Mouse (Mus musculus) hindbrain, embryonic 16.5 days (tissue): ENCODE results near the gene Tcea3. TPM values are rescaled to one million over a fixed set of nuclear protein-coding genes. Genes with fewer than 3 reads are reported as not detected.

Source experiments
- ATAC-seq: fragments of 200-750 bp; cut with Nextera tagmentation; 2 replicates; pipeline ENCODE4 v1.8.0; 2017; ENCODE audit warnings: moderate TSS enrichment, moderate library complexity
- H3K27ac ChIP-seq: fragments of 300-500 bp; sonication (generic); 2 replicates; pipeline ENCODE4 v1.5.1; 2014; ENCODE audit warnings: low read depth, mild to moderate bottlenecking, control low read depth, low read length, moderate library complexity
- H3K27me3 ChIP-seq: fragments of 300-500 bp; sonication (generic); replicated peaks from 2 replicates; pipeline ENCODE4 v1.6.1; 2014; ENCODE audit warnings: low read length; ENCODE audit not compliant: control insufficient read depth, insufficient read depth
- H3K36me3 ChIP-seq: fragments of 300-500 bp; sonication (generic); 2 replicates; pipeline ENCODE4 v1.6.1; 2014; ENCODE audit warnings: mild to moderate bottlenecking, low read length, moderate library complexity, mixed read lengths; ENCODE audit not compliant: control insufficient read depth, insufficient read depth
- H3K4me1 ChIP-seq: fragments of 300-500 bp; sonication (generic); 2 replicates; pipeline ENCODE4 v1.6.1; 2014; ENCODE audit warnings: low read depth, low read length; ENCODE audit not compliant: control insufficient read depth, insufficient read depth
- H3K4me2 ChIP-seq: fragments of 300-500 bp; sonication (generic); 2 replicates; pipeline ENCODE4 v1.6.1; 2014; ENCODE audit warnings: mild to moderate bottlenecking, low read length, control low read depth, moderate library complexity
- H3K4me3 ChIP-seq: fragments of 300-500 bp; sonication (generic); 2 replicates; pipeline ENCODE4 v1.5.1; 2014; ENCODE audit warnings: mild to moderate bottlenecking, low read length, control low read depth, moderate library complexity
- H3K9ac ChIP-seq: fragments of 300-500 bp; sonication (generic); 2 replicates; pipeline ENCODE4 v1.6.1; 2014; ENCODE audit warnings: low read depth, mild to moderate bottlenecking, control low read depth, low read length, moderate library complexity
- H3K9me3 ChIP-seq: fragments of 300-500 bp; sonication (generic); 2 replicates; pipeline ENCODE4 v1.6.1; 2014; ENCODE audit warnings: mild to moderate bottlenecking, low read length, moderate library complexity; ENCODE audit not compliant: control insufficient read depth
- WGBS: fragments of 180-500 bp; shearing (Covaris S2); extraction: QIAGEN DNeasy Blood & Tissue Kit; methylation state at CpG from one replicate; pipeline ENCODE4 v1.1.7; 2014; 5-methylcytosine and 5-hydroxymethylcytosine counted together
- polyA plus RNA-seq: library from polyadenylated mRNA; unstranded; fragments of >200 nt; fragmentation: Nextera tagmentation; extraction: Ambion mirVana; gene quantifications from 2 replicates; pipeline ENCODE4 v1.2.1, GENCODE M21; 2015

The Tcea3 gene
- polyA plus RNA-seq, 1 experiment from 2014 or later: 2.1 TPM

DNA sequence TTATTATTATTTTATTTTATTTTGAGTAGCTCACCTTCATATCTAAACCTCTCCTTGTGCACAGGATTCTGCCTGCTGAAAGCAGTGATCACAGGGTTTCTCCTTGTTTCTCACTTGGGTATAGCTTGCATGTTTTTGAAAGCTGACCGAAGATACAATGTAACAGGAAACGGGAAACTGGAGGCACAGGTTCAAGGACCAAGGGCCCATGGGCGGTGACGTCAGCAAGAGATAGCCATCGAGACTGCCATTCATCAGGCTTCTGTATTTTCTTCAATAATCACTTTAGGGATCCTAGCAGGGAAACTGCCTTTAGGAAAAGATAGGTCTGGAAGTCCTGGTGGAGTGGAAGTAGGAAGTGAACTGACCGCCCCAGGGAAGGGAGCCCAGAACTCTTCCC, 44.2 kb downstream of the Tcea3 start:
- Histone ChIP-seq H3K27ac (no peak overlapping the region), H3K9me3 (peaks cover 2% of the 10 kb centered on the region), H3K4me3 (no peak overlapping the region), H3K4me1 (peaks cover 17% of the 10 kb centered on the region), H3K9ac (no peak overlapping the region), H3K4me2 (no peak overlapping the region), H3K36me3 (peaks cover 53% of the 10 kb centered on the region), H3K27me3 (no peaks in the 10 kb centered on the region; the same call in 1 of the 2 replicates)
- no peak for ATAC-seq
- 85% methylated on average over 6 of the region's 6 CpGs for WGBS

DNA sequence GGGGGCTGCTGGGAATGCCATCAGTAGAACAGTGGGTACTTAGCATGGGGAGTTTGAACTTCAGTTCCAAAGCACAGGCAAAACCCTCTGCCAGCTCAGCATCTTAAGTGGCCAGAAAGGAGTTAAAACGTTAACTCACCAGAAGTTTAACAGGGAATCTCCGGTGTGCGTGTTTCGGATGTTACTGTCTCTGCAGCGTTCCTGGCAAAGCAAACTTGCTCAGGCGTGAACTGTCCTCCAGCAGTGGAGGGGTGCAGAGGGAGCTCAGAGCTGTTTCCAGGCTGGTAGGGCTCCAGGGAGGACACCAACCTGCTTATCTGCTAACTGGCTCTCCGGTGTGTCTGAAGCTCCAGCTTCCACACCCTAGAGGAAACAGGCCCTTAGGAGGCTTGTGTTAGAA, 48.4 kb downstream of the Tcea3 start:
- H3K4me3 ChIP-seq: no peak overlapping the region
- H3K27me3 ChIP-seq: no peaks in the 10 kb centered on the region
- H3K27ac ChIP-seq: no peak overlapping the region
- H3K36me3 ChIP-seq: peaks cover 28% of the 10 kb centered on the region
- 63% methylated on average over 7 of the region's 7 CpGs for WGBS
- no peaks in the 10 kb centered on the region for H3K9me3 ChIP-seq
- ATAC-seq: no peak
- H3K4me2 ChIP-seq: no peak overlapping the region
- H3K4me1 ChIP-seq: peaks cover under 1% of the 10 kb centered on the region
- H3K9ac ChIP-seq: no peak overlapping the region

DNA sequence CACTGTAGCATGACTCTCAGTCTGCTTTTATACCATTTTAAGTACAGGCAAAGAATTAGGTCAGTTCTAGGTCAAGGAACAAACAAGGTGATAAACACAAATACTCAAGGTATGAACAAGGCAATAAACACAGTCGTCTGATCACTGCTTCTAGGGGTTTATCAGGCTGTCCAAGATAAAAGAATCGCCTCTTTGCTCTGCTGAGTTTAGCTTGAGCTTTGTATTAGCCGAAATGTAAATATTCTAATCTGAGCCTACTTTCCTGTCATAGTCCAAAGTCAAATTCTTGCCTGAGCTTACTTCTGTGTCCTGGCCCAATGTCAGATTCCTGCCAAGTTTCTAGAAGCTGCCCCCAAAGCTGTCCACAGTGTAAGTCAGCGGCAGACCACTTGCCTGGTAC, 54.9 kb downstream of the Tcea3 start:
- H3K27me3 ChIP-seq: no peaks in the 10 kb centered on the region
- 84% methylated on average over 4 of the region's 4 CpGs for WGBS
- no peak for ATAC-seq
- no peak overlapping the region for H3K27ac ChIP-seq
- no peak overlapping the region for H3K4me3 ChIP-seq
- H3K4me2 ChIP-seq: no peak overlapping the region
- no peaks in the 10 kb centered on the region for H3K4me1 ChIP-seq
- no peaks in the 10 kb centered on the region for H3K36me3 ChIP-seq
- H3K9me3 ChIP-seq: no peaks in the 10 kb centered on the region
- no peak overlapping the region for H3K9ac ChIP-seq

DNA sequence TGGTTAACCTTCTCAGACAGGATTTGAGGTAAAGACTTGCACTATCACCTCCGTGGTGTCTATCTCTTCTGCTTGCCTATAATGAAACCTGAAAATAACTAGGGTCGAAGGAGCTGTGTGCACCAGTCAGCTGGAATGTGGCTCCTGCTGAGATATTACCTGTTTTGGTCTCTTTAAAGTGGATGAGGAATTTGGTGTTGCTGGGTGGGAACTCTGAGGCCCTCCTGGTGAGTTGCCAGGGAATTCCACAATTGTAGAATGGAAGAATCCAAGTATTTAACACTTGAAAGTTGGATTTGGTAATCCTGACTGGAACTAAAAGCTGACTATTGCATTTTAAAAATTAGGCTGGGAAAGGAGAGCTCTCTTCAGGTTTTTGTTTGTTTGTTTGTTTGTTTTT, 56.7 kb downstream of the Tcea3 start:
- Histone ChIP-seq H3K4me3 (no peak overlapping the region), H3K36me3 (no peaks in the 10 kb centered on the region), H3K9ac (no peak overlapping the region), H3K4me1 (no peaks in the 10 kb centered on the region), H3K27me3 (no peaks in the 10 kb centered on the region), H3K4me2 (no peak overlapping the region), H3K9me3 (no peaks in the 10 kb centered on the region), H3K27ac (no peak overlapping the region)
- WGBS: 45% methylated on average over 2 of the region's 2 CpGs
- no peak for ATAC-seq

DNA sequence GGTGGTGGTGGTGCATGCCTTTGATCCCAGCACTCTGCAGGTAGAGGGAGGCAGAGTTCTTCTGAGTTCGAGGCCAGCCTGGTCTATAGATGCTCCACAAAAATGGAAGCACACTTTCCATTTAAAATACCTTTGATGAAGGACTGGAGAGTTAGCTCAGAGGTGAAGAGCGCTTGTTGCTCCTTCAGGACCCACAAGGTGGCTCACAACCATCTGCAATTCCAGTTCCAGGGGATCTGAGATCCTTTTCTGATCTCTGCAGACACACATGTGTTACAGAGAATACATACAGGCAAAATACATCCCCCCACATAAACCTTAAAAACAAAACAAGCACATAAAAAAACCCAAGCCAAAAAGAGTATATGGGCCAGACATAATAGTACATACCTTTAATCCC, 60.8 kb downstream of the Tcea3 start:
- no peak for ATAC-seq
- Histone ChIP-seq H3K9me3 (no peaks in the 10 kb centered on the region), H3K4me2 (no peak overlapping the region), H3K27me3 (no peaks in the 10 kb centered on the region), H3K36me3 (no peaks in the 10 kb centered on the region), H3K4me3 (no peak overlapping the region), H3K9ac (no peak overlapping the region), H3K27ac (no peak overlapping the region), H3K4me1 (peaks cover 14% of the 10 kb centered on the region)
- 71% methylated on average over 2 of the region's 2 CpGs for WGBS

DNA sequence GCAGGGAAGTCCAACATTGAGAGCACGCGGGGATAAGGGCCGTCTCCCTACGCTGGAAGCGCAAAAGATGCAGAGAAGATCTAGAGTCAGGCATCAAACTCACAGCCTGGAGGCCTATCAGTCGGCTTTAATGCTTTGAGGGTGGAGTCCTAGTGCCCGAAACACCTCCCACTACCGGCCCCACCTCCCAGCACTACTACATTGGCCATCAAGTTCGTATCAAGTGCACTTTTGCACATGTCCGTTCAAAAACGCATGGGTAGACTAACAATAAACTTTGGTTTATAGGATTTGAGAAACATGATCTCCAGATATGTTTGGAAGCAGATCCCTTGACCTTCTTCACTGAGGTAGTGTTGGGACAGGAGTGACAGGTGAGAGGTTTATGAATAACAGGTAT, 62.3 kb downstream of the Tcea3 start:
- no peak for ATAC-seq
- no peaks in the 10 kb centered on the region for H3K27me3 ChIP-seq
- H3K9ac ChIP-seq: peak overlapping the region; percentile 81
- peaks cover 24% of the 10 kb centered on the region for H3K4me1 ChIP-seq
- peak overlapping the region; percentile 100 for H3K4me3 ChIP-seq
- H3K36me3 ChIP-seq: no peaks in the 10 kb centered on the region
- 7% methylated on average over 11 of the region's 11 CpGs for WGBS
- peak overlapping the region; percentile 97 for H3K27ac ChIP-seq
- H3K4me2 ChIP-seq: peak overlapping the region; percentile 65
- no peaks in the 10 kb centered on the region for H3K9me3 ChIP-seq

DNA sequence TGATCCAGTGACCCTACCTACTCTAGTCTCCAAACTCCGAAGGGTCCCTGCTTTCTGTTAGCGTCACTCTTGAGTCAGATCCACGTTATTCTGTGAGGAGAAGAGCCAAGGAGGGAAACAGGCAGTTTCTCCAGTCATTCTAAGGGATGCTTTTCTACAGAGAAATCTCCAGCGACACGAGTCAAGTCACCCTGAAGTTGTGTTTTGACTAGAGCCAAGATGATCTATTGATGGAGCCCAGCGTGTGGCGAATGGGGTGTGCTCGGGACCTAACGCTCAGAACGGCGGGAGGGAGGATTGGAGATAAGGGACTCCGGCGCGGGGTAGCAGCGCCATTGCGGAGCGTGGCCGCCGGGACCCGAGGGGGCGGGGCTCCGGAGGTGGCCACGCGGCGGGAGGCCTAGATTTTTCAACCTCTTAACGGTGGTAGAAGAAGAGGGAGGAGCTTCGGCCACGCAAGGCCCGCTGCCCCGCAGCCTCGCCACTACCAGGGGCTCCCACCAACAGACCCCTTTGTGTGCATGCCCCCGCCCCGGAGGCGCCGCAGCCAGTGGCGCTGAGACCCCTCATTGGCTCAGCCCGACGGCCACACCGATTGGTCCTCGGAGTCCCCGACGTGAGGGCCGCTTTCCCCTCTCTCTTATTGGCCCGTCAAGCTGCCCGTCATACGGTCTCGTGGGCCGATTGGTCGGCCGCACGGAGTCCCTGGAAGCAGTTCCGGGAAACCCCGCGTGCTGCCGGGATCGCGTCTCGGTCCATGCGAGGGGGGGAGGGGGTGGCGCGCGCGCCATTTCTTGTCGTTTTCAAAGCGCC, 62.9 kb downstream of the Tcea3 start, which contains the start of gene Hnrnpr:
Gene Hnrnpr (plus strand): TSS at position 714 of the 813 bp plus-strand sequence.
- Histone ChIP-seq H3K9ac (peak within 1 kb of the TSS; percentile 94), H3K36me3 (no peaks in the 10 kb centered on the region), H3K27ac (peak within 1 kb of the TSS; percentile 97), H3K4me3 (peak within 1 kb of the TSS; percentile 100), H3K27me3 (no peaks in the 10 kb centered on the region), H3K4me2 (peak within 1 kb of the TSS; percentile 84), H3K4me1 (peaks cover 24% of the 10 kb centered on the region), H3K9me3 (no peaks in the 10 kb centered on the region)
- under 1% methylated on average over 49 of the region's 65 CpGs for WGBS
- ATAC-seq: peak; percentile 100

DNA sequence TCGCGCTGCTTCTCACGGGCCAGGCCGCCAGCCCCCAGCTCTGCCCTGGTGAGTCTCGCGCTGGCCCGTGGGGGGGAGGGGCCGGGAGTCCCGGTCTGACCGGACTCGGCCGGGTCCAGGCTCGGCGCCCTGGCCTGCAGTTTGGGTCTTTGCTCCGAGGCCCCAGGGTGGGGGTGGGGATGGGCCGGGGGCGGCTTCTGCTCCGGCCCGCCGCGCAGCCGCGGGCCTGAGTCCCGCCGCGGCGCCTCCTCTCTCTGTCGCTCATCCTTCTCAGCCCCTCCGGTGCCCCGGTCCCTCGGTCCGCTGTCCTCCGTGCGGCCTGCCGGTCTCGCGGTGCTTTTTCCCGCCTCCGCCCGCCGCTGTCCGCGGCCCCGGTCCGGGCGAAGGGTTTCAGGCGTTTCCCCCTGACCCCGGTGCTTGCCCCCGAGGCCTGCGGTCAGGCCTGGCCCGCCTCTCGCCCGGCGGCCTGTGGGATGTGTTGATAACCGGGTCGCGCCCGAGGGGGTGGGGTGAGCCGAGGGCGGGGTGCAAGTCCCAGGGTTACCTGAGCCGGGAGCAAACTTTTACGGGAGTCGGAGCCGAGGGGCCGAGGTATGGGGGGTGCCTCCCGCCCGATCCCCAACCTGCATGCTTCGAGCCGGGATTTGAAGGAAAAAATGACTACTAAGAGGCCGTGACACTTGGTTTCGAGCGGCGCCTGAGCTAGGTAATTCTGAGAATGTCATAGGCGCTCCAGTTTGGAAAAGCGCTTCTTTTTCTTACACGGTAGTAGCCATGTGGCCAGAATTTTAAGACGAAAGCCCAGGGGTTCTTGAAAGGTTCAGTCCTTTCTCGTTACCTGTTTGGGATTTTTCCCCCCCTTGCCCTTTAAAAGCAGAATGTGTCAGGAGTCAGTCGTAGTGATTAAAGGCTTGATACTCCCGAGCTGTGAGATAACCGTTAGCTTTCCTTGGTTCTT, 63.8 kb downstream of the Tcea3 start:
- H3K36me3 ChIP-seq: no peaks in the 10 kb centered on the region
- H3K4me3 ChIP-seq: peak overlapping the region; percentile 100
- H3K9me3 ChIP-seq: no peaks in the 10 kb centered on the region
- H3K9ac ChIP-seq: peak overlapping the region; percentile 94
- peaks cover 24% of the 10 kb centered on the region for H3K4me1 ChIP-seq
- no peak for ATAC-seq
- H3K27ac ChIP-seq: peak overlapping the region; percentile 97
- peak overlapping the region; percentile 84 for H3K4me2 ChIP-seq
- WGBS: under 1% methylated on average over 61 of the region's 81 CpGs
- no peaks in the 10 kb centered on the region for H3K27me3 ChIP-seq

DNA sequence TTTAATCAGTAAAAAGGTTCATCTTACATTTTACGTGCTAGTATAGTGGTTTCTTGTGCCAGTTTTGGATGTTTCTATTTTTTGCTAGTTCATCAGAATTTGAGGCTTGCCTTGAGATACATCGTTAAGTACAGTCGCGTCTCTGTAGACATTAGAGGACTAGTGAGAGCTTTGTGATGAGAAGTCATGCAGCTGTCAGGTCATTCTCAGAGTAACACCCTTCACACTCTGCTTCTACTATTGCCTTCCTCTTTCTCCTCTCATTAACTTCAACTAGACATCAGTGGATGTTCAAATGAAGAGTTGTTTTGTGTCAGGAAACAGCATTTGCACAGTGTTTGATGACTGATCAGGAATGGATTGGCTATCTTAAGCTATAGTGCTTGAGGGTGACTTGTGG, 65.1 kb downstream of the Tcea3 start:
- H3K4me3 ChIP-seq: peak overlapping the region; percentile 100
- H3K4me2 ChIP-seq: peak overlapping the region; percentile 84
- H3K36me3 ChIP-seq: no peaks in the 10 kb centered on the region; the same call in 1 of the 2 replicates
- 19% methylated on average over 4 of the region's 4 CpGs for WGBS
- H3K4me1 ChIP-seq: peaks cover 24% of the 10 kb centered on the region
- ATAC-seq: no peak
- H3K9ac ChIP-seq: no peak overlapping the region
- no peaks in the 10 kb centered on the region for H3K27me3 ChIP-seq
- no peaks in the 10 kb centered on the region for H3K9me3 ChIP-seq
- H3K27ac ChIP-seq: no peak overlapping the region
